Mouse (Mus musculus): ENCODE measurements around the gene Gm28042.

DNA sequence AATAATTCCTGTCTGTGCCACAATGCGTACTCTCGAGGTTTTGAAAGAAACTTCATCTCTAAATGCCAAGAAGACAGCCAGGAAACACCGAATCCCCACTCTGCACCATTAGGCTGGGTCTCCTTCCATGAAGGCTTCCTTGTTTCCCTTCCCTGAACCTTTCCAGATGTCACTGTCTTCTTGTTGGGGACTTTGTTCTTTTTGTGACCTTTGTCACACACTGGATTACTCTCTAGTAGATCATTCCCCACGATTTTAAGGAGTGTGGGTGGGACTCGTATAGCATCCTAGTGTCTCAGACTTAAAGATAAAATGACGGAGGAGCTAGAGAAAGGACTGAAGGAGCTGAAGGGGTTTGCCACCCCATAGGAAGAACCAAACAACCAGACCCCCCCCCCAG lies 36.4 kb upstream of the Gm28042 start:
- no peak for TF ChIP-seq CTCF (IDR thresholded peaks at IDR 0.05; ENCODE audit: extremely low read depth, insufficient read length, insufficient replicate concordance, low read depth, low read length)
- no peak for TF ChIP-seq POLR2A (IDR thresholded peaks at IDR 0.05; ENCODE audit: low read depth, low read length)

Data from small intestine, adult 2 months (tissue).